In genomic region chr1:190168761-190169671, GRCm38 (mm10) we compare ENCODE assay signal across 7 mouse cellular contexts. TPM values are rescaled to one million over a fixed set of nuclear protein-coding genes. Genes with fewer than 3 reads are reported as not detected.
DNase-seq lines count a peak whose midpoint lies in the region; ATAC-seq and TF ChIP-seq lines count a peak whose summit lies in the region.

No protein-coding gene starts in this region.

- peak; percentile 20; the same call in 1 of the 2 replicates for ATAC-seq in forebrain, embryonic 13.5 days
- ATAC-seq in intestine, embryonic 16.5 days: 0 out of 2 replicates have a peak, but pooled peaks have one; percentile 10
- ATAC-seq in midbrain, embryonic 13.5 days: peak; percentile 62

- H3K27me3 ChIP-seq in forebrain, embryonic 13.5 days: peaks cover 59% of the 10 kb centered on the region
- H3K27me3 ChIP-seq in intestine, embryonic 16.5 days (replicated peaks; ENCODE audit: control insufficient read depth, insufficient read depth, low read length): peaks cover 35% of the 10 kb centered on the region
- peaks cover 29% of the 10 kb centered on the region for H3K27me3 ChIP-seq in midbrain, embryonic 13.5 days

- H3K27ac ChIP-seq in ES-E14 (ENCODE audit: insufficient read depth, low read depth, low read length, poor library complexity, severe bottlenecking): no peak overlapping the region
- peak overlapping the region; percentile 73 for H3K27ac ChIP-seq in forebrain, embryonic 13.5 days
- no peak overlapping the region for H3K27ac ChIP-seq in intestine, embryonic 16.5 days (ENCODE audit: low read length)
- H3K27ac ChIP-seq in midbrain, embryonic 13.5 days: peak overlapping the region; percentile 88

- WGBS in forebrain, embryonic 13.5 days: 1% methylated on average over 50 of the region's 51 CpGs
- 0% methylated on average over 51 of the region's 51 CpGs for WGBS in intestine, embryonic 16.5 days
- under 1% methylated on average over 51 of the region's 51 CpGs for WGBS in midbrain, embryonic 13.5 days

- H3K4me1 ChIP-seq in ES-E14 (ENCODE audit: control insufficient read depth in 2 of 2, insufficient read depth in 2 of 2, low read length in 2 of 2, poor library complexity in 1 of 2): peaks cover 0 to 2% of the 10 kb centered on the region in 2 experiments; a peak in 1 of 4 replicates
- H3K4me1 ChIP-seq in forebrain, embryonic 13.5 days: peaks cover 58% of the 10 kb centered on the region
- peaks cover 27% of the 10 kb centered on the region for H3K4me1 ChIP-seq in intestine, embryonic 16.5 days (ENCODE audit: control insufficient read depth, insufficient read depth, low read length)
- peaks cover 60% of the 10 kb centered on the region for H3K4me1 ChIP-seq in midbrain, embryonic 13.5 days (replicated peaks)

- no peaks in the 10 kb centered on the region for H3K9me3 ChIP-seq in ES-E14 (ENCODE audit: control insufficient read depth, insufficient read depth, low read depth, low read length)
- H3K9me3 ChIP-seq in forebrain, embryonic 13.5 days (replicated peaks): no peaks in the 10 kb centered on the region
- H3K9me3 ChIP-seq in intestine, embryonic 16.5 days (ENCODE audit: control insufficient read depth, low read length): no peaks in the 10 kb centered on the region
- H3K9me3 ChIP-seq in midbrain, embryonic 13.5 days: no peaks in the 10 kb centered on the region

- no peak overlapping the region for H3K9ac ChIP-seq in ES-E14 (ENCODE audit: insufficient read depth, low read depth, low read length, poor library complexity, severe bottlenecking)
- peak overlapping the region; percentile 82 for H3K9ac ChIP-seq in forebrain, embryonic 13.5 days
- H3K9ac ChIP-seq in intestine, embryonic 16.5 days (ENCODE audit: low read depth, low read length): peak overlapping the region; percentile 73
- peak overlapping the region; percentile 85 for H3K9ac ChIP-seq in midbrain, embryonic 13.5 days (replicated peaks)

- peak overlapping the region; percentile 67 to 73 for H3K4me3 ChIP-seq in ES-E14 (ENCODE audit: insufficient read depth in 1 of 2, low read depth in 1 of 2, low read length in 2 of 2, poor library complexity in 1 of 2, severe bottlenecking in 1 of 2)
- H3K4me3 ChIP-seq in forebrain, embryonic 13.5 days: peak overlapping the region; percentile 65
- H3K4me3 ChIP-seq in intestine, embryonic 16.5 days (ENCODE audit: low read length): peak overlapping the region; percentile 64
- peak overlapping the region; percentile 71 for H3K4me3 ChIP-seq in midbrain, embryonic 13.5 days (replicated peaks)

- peak overlapping the region; percentile 87 for H3K4me2 ChIP-seq in forebrain, embryonic 13.5 days
- H3K4me2 ChIP-seq in intestine, embryonic 16.5 days (ENCODE audit: low read depth, low read length): peak overlapping the region; percentile 86
- peak overlapping the region; percentile 90 for H3K4me2 ChIP-seq in midbrain, embryonic 13.5 days (replicated peaks)

- DNase-seq in ES-E14 (ENCODE audit: low read depth, low spot score): peak; percentile 47
- peak; percentile 75 for DNase-seq in adrenal gland, adult 2 months
- no peak for DNase-seq in B cell, adult 2 months
- no peak for DNase-seq in right cerebral cortex, adult 18-20 months

- no peaks in the 10 kb centered on the region for H3K36me3 ChIP-seq in ES-E14 (ENCODE audit: control insufficient read depth, insufficient read depth, low read length, poor library complexity, severe bottlenecking)
- no peaks in the 10 kb centered on the region for H3K36me3 ChIP-seq in forebrain, embryonic 13.5 days (ENCODE audit: poor library complexity, severe bottlenecking)
- H3K36me3 ChIP-seq in intestine, embryonic 16.5 days (ENCODE audit: control insufficient read depth, insufficient read depth, low read length): no peaks in the 10 kb centered on the region
- H3K36me3 ChIP-seq in midbrain, embryonic 13.5 days: no peaks in the 10 kb centered on the region

- in situ Hi-C loops in ES-E14 (cut with MboI; ENCODE audit: low sequenced_read_pairs in 2 of 2, unreplicated experiment in 2 of 2): loop anchor here in 1 of 2 experiments (25.0 kb wide), 1 partner anchor 432 kb away; the partner anchor contains the start of gene Ptpn14

TF ChIP-seq in ES-E14, 5 proteins besides CTCF, POLR2A, EP300 and RAD21:
- peak; percentile 57; the same call in 1 of the 2 replicates for TF ChIP-seq HCFC1 (IDR thresholded peaks at IDR 0.05; ENCODE audit: borderline replicate concordance, insufficient read depth, low read length)
- TF ChIP-seq MAFK (IDR thresholded peaks at IDR 0.05; ENCODE audit: insufficient read depth, low read depth, low read length): no peak

RNA-seq across cellular contexts. Expression of gene Prox1, which starts 1.5 kb away (rescaled TPM):
- 0.11 and 0.18 TPM in 2 replicates for total RNA-seq in ES-E14 (2012; rRNA removed)
- total RNA-seq in adrenal gland, adult 2 months (2021): 10 to 100 TPM; 33.4 to 34.0 TPM
- 17.4 and 22.8 TPM in 2 replicates for polyA plus RNA-seq in adrenal gland, adult 2 months (2012; rRNA removed)
- polyA plus RNA-seq in forebrain, embryonic 13.5 days (2015; fragmentation: Nextera tagmentation; extraction: Ambion mirVana): 10.9 and 12.1 TPM in 2 replicates
- 1.8 TPM in 2 replicates for polyA plus RNA-seq in intestine, embryonic 16.5 days (2015; fragmentation: Nextera tagmentation; extraction: Ambion mirVana)
- 9.7 and 12.1 TPM in 2 replicates for polyA plus RNA-seq in midbrain, embryonic 13.5 days (2015; fragmentation: Nextera tagmentation; extraction: Ambion mirVana)

Comparison
In these comparisons a context has a peak if more than half of its experiments do, and no peak if none do; other contexts are left out.
1. DNase-seq: peak in ES-E14 (single experiment) and adrenal gland, adult 2 months (single experiment); none in B cell, adult 2 months (0 of 2) and right cerebral cortex, adult 18-20 months (single experiment).
2. H3K27ac ChIP-seq: peak in forebrain, embryonic 13.5 days (single experiment) and midbrain, embryonic 13.5 days (single experiment); none in ES-E14 (single experiment) and intestine, embryonic 16.5 days (single experiment).
3. ATAC-seq: peak in every context shown above with its lines; median percentile 62 in midbrain, embryonic 13.5 days; 20 in forebrain, embryonic 13.5 days; 10 in intestine, embryonic 16.5 days.
4. Peak in every context shown above with its lines, with median percentiles within 50 percentile points of each other: H3K4me3 ChIP-seq and H3K4me2 ChIP-seq.